Mouse (Mus musculus): Measurements from ENCODE around the gene Olfr435.
"Not testable (repeated sequence)": the region's sequence is repeated elsewhere in the genome, so short reads cannot be mapped to it uniquely, and the experiment has no call there.

Gene Olfr435

DNA sequence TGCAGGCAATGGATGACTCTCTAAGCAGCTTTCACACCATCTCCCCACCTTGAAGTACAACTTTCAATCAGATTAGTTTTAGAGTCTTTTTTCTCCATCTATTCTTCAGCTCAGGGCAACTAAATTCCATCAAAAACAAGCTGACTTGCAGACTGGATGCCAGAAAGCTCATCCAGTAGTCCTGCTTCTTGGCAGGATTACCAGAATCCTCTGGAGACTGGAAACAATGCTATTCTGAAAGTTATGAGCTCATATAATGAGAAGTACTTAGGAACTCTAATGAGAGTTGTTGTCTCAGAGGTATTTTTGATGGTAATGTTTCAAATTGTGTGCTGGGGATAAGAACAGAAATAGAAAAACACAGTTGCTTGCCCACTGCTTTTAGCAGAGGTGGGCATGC, at the start of gene Olfr435:
Gene Olfr435 (plus strand): TSS at position 366 of the 400 bp plus-strand sequence.
- DNase-seq: no peak

DNA sequence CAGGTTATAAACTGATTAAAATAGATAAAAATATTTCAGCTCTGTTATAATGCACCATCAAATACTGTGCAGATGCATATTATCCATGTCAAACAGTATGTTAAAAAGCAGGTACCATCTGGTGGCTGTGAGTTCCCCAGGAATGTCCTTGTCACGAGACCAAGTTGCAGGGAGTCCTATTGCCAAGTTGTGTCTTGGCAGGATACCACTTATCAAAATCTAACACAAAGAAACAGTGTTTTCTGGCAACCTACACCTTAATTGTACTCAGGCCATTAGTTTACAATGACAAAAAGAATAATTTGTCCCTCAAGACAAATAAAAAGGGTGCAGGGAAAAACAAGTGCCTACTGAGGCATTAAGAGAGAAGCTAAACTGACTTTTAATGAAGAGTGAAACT, 37.4 kb upstream of the Olfr435 start:
- DNase-seq: peak; percentile 44 to 56

DNA sequence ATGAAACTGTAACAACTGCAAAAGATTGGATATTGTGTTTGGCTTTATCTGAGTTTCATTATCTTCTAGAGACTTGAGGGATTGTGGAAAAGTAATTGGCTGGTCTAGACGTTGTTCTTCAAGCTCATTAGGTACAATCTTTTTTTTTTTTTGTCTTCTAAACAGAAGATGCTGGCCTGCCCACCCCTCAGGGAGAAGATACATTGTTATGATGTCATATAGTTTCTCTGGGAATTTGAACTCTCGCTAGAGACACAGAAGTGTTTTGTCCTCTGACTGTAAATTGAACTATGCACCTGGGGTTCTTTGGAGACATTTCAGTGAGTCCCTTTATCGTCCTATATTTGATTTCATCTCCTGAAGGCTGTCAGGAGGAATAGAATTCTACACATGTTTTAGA, 34.0 kb upstream of the Olfr435 start, which contains the start of gene Olfr437:
Gene Olfr437 (plus strand): TSS at position 301 of the 400 bp plus-strand sequence.
- DNase-seq: no peak

DNA sequence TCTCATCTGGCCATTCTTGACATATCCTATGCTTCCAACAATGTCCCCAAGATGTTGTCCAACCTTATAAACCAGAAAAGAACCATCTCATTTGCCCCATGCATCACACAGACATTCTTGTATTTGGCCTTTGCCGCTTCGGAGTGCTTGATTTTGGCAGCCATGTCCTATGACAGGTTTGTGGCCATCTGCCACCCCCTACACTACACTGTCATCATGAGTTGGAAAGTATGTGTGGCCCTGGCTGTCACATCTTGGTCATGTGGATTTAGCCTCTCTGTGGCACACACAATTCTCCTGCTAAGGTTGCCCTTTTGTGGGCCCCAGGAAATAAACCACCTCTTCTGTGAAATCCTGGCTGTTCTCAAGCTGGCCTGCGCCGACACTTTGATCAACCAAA, 29.7 kb upstream of the Olfr435 start:
- DNase-seq: peak; percentile 17 to 21

DNA sequence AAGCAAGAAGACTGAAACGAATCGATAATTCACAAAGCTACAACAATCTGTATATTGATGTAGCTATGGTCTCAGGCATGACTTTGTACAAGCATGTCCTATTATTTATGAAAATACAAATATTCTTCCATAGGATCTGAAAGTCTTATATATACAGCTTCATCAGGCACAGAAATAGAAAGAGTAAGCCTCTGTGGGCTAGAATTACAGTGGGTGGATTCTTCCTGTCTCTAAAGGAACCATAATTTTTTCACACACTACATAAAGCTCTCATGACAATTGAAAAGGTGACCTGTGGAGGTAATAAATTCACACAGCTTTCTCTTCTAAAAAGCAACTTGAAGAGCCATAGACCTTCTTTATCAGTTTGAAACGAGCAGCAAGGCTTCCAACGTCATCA, 25.1 kb upstream of the Olfr435 start, which contains the start of gene Olfr13:
Gene Olfr13 (plus strand): TSS at position 301 of the 400 bp plus-strand sequence.
- no peak for DNase-seq

DNA sequence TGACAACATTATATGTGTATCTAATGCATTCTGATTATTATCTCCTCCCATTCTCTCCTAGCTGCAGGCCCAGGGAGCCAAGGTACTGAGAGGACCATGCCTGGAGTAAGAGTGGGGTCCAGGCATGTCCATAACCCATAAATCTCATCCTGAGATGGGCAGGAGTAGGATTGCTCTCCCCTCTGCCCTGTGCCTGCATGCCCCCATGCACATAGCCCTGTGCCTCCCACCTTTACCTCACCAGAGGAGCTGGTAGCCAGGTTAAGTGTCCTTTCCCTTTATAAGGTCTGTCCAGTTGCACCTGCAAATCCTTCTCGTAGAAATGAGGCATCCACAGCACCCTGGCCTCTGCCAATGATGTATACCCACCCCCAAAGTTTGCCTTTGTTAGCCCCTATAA, 18.8 kb upstream of the Olfr435 start:
- no peak for DNase-seq

DNA sequence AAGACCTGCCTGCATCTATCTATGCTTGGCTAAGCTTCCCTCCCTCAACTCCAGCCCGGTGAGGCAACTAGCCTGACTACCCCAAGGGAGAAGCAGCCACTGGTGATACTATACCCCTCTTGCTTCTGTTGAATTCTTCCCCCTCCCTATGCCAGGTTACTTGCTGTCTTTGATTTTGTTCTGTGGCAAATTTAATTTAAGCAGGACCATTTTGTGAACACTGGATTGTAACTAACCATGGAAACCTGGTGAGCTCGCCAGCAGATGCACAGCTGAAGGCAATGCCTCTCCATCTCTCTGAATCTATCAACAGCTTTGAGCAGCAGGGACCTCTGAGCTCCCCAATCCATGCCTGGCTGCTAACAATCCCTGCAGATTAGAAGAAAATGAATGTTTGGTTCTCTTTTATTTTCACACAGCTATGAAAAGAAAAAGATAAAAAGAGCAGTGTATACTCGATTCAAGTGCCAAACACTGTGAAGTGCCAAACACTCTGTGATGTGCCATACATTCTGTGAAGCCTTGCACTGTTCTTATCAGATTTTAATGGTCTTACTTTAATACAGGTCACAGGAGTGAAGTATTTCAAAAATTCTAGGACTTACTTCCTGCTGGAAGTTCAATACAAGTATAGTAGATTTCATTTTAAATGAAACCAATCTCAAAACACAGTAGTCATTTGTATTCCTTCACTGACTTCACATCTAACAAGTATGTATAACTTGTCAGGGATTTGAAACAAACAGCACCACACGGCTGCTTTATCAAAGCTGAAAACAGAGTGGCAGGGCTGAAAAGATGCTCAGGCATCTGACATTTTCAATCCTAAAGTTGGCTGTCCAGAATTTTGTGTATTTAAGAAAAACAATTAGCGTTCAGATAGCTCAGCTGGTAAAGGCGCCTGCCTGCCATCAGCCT, 18.1 kb upstream of the Olfr435 start:
- no peak for DNase-seq

DNA sequence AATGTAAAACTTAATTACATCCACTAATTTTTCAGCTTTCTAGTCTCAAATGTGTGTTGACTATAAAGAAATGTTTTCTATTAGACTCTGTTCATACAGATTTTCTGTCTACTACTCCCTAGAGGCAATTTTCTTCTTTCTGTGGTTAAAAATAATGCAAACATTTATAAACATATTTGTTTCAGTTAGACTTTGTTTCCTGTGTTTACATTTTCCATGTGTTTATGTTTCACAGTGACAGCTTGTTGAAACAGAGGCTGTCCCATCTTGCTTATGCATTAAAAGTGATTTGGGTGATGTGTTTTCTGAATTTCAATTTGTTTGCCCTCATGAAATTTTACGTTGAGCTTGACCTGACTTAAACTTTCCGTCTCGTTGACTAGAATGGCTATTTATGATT, 6.0 kb upstream of the Olfr435 start:
- no peak for DNase-seq

DNA sequence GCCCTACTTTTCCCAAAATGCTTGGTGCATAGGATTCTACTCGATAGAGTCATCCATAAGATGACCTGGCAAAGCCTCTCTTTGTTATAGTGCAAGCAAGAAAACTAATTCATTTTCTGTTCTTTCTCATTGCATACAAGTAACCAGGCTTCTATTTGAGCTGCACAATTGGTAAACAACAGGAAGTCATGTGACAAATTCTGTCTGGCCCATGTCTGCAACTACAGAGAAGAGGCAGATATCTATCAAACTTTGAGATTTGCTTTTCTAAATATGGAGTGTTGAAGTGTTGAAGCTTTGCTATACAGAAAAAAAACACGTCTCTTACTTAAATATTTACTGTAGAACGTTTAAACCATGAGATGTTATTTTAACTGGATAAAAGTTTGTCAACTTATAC, 1.1 kb downstream of the Olfr435 start:
- DNase-seq: no peak

DNA sequence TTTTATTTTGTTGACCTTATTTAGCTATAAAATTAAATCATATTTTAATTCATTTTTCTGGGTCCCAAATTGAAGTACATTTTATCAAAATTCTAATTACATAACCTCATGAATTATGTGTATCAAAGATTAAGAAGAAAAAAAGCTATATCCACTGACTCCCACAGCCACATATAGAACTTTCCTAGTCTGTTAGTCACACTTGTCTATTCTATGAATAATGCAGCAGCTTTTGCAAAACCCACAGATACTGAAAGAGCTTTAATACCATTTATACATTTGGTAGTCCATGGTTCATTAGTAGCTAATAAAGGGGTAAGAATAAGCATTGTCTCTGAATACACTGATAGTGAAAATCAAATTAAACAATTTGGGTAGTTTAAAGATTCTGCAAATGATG, 5.8 kb downstream of the Olfr435 start:
- no peak for DNase-seq

DNA sequence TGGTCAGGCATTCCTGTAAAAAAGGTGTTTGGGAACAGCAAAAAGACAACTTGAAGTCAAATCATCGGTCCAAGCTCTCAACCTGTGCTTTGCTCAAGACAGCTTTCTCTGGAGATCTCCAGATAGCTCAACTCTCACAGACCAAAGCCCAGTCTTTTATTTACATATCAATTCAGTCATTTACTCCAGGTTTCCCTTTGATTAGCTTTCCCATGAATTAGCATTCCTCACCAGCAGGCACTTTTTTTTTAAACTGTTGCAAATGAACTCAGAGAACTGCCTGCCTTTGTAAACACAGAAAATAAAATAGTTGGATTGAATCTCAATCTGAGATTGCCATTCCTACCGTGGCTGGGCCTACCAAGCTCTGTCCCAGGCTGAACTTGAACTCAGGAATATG, 8.4 kb downstream of the Olfr435 start:
- no peak for DNase-seq

DNA sequence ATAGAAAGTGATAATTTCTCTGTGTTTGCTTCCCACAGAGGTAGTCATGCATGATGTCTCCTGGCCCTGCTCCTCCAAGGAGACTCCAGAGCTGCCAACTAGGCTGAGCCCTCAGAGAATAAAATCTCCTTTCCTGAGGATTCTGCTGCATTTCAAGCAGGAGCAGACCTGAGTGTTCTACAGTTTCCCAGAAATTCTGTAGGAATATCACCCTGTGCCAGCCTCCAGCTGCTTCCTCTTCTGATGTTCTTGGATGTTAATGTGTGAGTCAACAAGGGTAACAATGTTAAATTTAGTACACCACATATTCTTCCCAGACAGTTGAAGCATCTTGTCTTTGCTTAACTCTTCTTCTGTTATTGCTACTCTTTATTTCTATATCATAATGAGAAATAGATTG, 15.9 kb downstream of the Olfr435 start, which contains the start of gene Olfr434:
Gene Olfr434 (plus strand): TSS at position 149 of the 400 bp plus-strand sequence.
- DNase-seq: not testable (repeated sequence)

DNA sequence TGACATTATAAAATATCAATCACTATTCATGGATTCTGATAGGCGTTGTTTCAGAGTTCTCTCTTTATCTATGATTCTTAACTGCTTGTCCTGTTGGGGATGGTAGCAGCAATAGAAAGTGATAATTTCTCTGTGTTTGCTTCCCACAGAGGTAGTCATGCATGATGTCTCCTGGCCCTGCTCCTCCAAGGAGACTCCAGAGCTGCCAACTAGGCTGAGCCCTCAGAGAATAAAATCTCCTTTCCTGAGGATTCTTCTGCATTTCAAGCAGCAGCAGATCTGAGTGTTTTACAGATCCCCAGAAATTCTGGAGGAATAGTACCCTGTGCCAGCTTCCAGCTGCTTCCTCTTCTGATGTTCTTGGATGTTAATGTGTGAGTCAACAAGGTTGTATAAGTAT, 34.3 kb downstream of the Olfr435 start, which contains the start of gene Olfr47:
Gene Olfr47 (plus strand): TSS at position 275 of the 400 bp plus-strand sequence.
- not testable (repeated sequence) for DNase-seq

DNA sequence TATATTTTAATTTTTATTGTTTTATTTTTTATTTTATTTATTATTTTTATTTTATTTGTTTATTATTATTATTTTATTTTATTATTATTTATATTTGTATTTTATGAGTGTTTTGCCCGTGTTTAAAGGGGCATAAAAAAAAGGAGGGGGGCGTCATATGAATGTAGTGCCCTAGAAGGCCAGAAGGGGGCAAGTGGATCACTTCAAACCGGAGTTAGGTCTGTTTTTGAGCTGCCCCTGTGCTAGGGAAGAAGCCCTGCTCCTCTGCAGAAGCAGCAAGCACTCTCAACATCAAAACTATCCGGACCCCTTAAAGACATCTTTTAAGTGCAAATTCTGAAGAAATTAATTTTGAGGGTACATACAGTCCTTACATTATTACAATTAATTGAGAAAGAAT, 45.1 kb downstream of the Olfr435 start:
- DNase-seq: no peak

DNA sequence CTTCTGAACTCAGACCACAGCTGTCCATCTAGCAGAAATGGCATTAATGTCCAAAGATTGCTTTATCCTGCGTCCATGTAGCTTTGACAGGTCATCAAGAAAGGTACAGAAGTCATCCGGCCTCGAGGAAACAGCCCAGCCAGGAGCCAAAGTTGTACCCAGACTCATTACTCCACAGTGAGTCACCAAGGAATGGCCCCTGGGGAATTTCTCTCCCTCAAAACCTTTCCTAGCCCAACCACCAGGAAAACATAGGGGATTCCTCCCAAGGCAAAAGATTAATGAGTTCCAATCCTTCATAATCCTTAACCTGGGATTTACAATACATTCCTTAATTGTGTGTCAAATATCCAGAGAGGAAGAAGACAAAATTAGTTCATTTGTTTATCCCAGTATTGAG, 50.5 kb downstream of the Olfr435 start:
- DNase-seq: no peak

DNA sequence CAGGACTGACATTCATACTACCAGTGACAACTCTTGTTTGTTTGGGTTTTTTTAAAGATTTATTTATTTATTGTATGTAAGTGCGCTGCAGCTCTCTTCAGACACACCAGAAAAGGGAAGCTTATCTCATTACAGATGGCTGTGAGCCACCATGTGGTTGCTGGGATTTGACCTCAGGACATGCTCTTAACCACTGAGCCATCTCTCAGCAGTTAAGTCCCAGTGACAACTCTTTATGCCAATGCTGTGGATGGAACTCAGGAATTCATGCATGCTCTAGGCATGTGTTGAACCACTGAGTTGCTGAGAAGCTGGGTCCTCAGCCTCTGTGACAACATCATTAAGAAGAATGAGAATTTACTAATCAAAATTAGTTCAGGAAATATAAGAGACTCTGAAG, 56.0 kb downstream of the Olfr435 start:
- DNase-seq: no peak
